Mouse (Mus musculus) midbrain, embryonic 13.5 days (tissue): ENCODE results near the gene Unc93a. TPM values are rescaled to one million over a fixed set of nuclear protein-coding genes. Genes with fewer than 3 reads are reported as not detected.
"Not testable (repeated sequence)": the region's sequence is repeated elsewhere in the genome, so short reads cannot be mapped to it uniquely, and the experiment has no call there.

Experiments
- ATAC-seq: fragments of 200-750 bp; cut with Nextera tagmentation; 2 replicates; pipeline ENCODE4 v1.8.0; 2017; ENCODE audit warnings: mild to moderate bottlenecking, moderate TSS enrichment, moderate library complexity
- H3K27ac ChIP-seq: fragments of 300-500 bp; sonication (generic); 2 replicates; pipeline ENCODE4 v1.5.1; 2015; ENCODE audit warnings: inconsistent platforms, mild to moderate bottlenecking, moderate library complexity
- H3K27me3 ChIP-seq: fragments of 300-500 bp; sonication (generic); 2 replicates; pipeline ENCODE4 v1.6.1; 2015; ENCODE audit warnings: mild to moderate bottlenecking, inconsistent platforms
- H3K36me3 ChIP-seq: fragments of 300-500 bp; sonication (generic); 2 replicates; pipeline ENCODE4 v1.6.1; 2015; ENCODE audit warnings: mild to moderate bottlenecking, inconsistent platforms
- H3K4me1 ChIP-seq: fragments of 300-500 bp; sonication (generic); replicated peaks from 2 replicates; pipeline ENCODE4 v1.6.1; 2015; ENCODE audit warnings: inconsistent platforms
- H3K4me2 ChIP-seq: fragments of 300-500 bp; sonication (generic); replicated peaks from 2 replicates; pipeline ENCODE4 v1.6.1; 2015; ENCODE audit warnings: moderate library complexity, mild to moderate bottlenecking, inconsistent platforms
- H3K4me3 ChIP-seq: fragments of 300-500 bp; sonication (generic); replicated peaks from 2 replicates; pipeline ENCODE4 v1.5.1; 2015; ENCODE audit warnings: mild to moderate bottlenecking, inconsistent platforms
- H3K9ac ChIP-seq: fragments of 300-500 bp; sonication (generic); replicated peaks from 2 replicates; pipeline ENCODE4 v1.6.1; 2015; ENCODE audit warnings: mild to moderate bottlenecking, inconsistent platforms
- H3K9me3 ChIP-seq: fragments of 300-500 bp; sonication (generic); 2 replicates; pipeline ENCODE4 v1.6.1; 2016; ENCODE audit warnings: mild to moderate bottlenecking, inconsistent platforms
- WGBS: fragments of 180-500 bp; shearing (Covaris S2); methylation state at CpG from one replicate; pipeline ENCODE4 v1.1.7; 2015; 5-methylcytosine and 5-hydroxymethylcytosine counted together
- polyA plus RNA-seq: library from polyadenylated mRNA; unstranded; fragments of >200 nt; fragmentation: Nextera tagmentation; extraction: Ambion mirVana; gene quantifications from 2 replicates; pipeline ENCODE4 v1.2.1, GENCODE M21; 2015

The Unc93a gene
- polyA plus RNA-seq, 1 experiment from 2014 or later = 0.07 TPM

GRCm38 (mm10) chr17:13062882-13063281 is 68.7 kb downstream of the Unc93a start:
- H3K4me3 ChIP-seq, H3K27ac ChIP-seq, H3K9me3 ChIP-seq, H3K27me3 ChIP-seq, H3K4me1 ChIP-seq, H3K4me2 ChIP-seq, H3K9ac ChIP-seq, H3K36me3 ChIP-seq: not testable (repeated sequence)
- WGBS = 96% methylated on average over 5 of the region's 7 CpGs
- ATAC-seq = 0 out of 2 replicates have a peak, but pooled peaks have one; percentile 24

- H3K9ac ChIP-seq, H3K36me3 ChIP-seq, H3K9me3 ChIP-seq, H3K27ac ChIP-seq, ATAC-seq, H3K27me3 ChIP-seq, H3K4me2 ChIP-seq, H3K4me1 ChIP-seq, H3K4me3 ChIP-seq: not testable (repeated sequence)
- WGBS = 92% methylated on average over 4 of the region's 4 CpGs
These were observed 70.8 kb downstream of the Unc93a start, which contains the start of gene Tcp10b for GRCm38 (mm10) chr17:13060804-13061203. TSS of gene Tcp10b (plus strand) at chr17:13061104.

Other genes with a start within 250 kb of the Unc93a start
- gene Pnldc1, start 221.6 kb downstream of the Unc93a start, polyA plus RNA-seq = 1.5 and 2.0 TPM in 2 replicates
- gene Tcp1, start 216.1 kb downstream of the Unc93a start, polyA plus RNA-seq = 403 and 435 TPM in 2 replicates
- gene Mrpl18, start 215.5 kb downstream of the Unc93a start, polyA plus RNA-seq = 138 and 145 TPM in 2 replicates
- gene Acat3, start 191.2 kb downstream of the Unc93a start, polyA plus RNA-seq = 0.92 and 1.1 TPM in 2 replicates
- 360 and 384 TPM in 2 replicates for gene Acat2, start 171.1 kb downstream of the Unc93a start, polyA plus RNA-seq
- gene Wtap, start 137.6 kb downstream of the Unc93a start, polyA plus RNA-seq = 149 and 160 TPM in 2 replicates
- 105 and 112 TPM in 2 replicates for gene Sod2, start 125.0 kb downstream of the Unc93a start, polyA plus RNA-seq
- not detected in 2 replicates for gene Gpr31b, start 79.5 kb downstream of the Unc93a start, polyA plus RNA-seq
- gene Tcp10b, start 70.7 kb downstream of the Unc93a start, polyA plus RNA-seq = 0.13 TPM in 1 of 2 replicates, not detected in the other
- gene Smok2a, start 89.4 kb upstream of the Unc93a start, polyA plus RNA-seq = not detected in 2 replicates
- not detected in 2 replicates for gene Smok2b, start 98.4 kb upstream of the Unc93a start, polyA plus RNA-seq
- 0.10 TPM in 1 of 2 replicates, not detected in the other for gene Tcp10c, start 222.8 kb upstream of the Unc93a start, polyA plus RNA-seq